Mouse (Mus musculus) stomach, embryonic 16.5 days (tissue): ENCODE data around the gene Insm1. TPM values are rescaled to one million over a fixed set of nuclear protein-coding genes. Genes with fewer than 3 reads are reported as not detected.

Experiments
- ATAC-seq: fragments of 200-750 bp; cut with Nextera tagmentation; 2 replicates; pipeline ENCODE4 v1.8.0; 2017; ENCODE audit warnings: moderate number of reproducible peaks, moderate TSS enrichment; ENCODE audit not compliant: insufficient read depth, low FRiP score
- H3K27ac ChIP-seq: fragments of 300-500 bp; sonication (generic); 2 replicates; pipeline ENCODE4 v1.5.1; 2014; ENCODE audit warnings: low read length
- H3K27me3 ChIP-seq: fragments of 300-500 bp; sonication (generic); 2 replicates; pipeline ENCODE4 v1.6.1; 2014; ENCODE audit warnings: low read length, control low read depth, mixed read lengths; ENCODE audit not compliant: control insufficient read depth, insufficient read depth
- H3K36me3 ChIP-seq: fragments of 300-500 bp; sonication (generic); 2 replicates; pipeline ENCODE4 v1.6.1; 2014; ENCODE audit warnings: low read length; ENCODE audit not compliant: control insufficient read depth, insufficient read depth
- H3K4me1 ChIP-seq: fragments of 300-500 bp; sonication (generic); 2 replicates; pipeline ENCODE4 v1.6.1; 2014; ENCODE audit warnings: low read length, control low read depth, mixed read lengths; ENCODE audit not compliant: control insufficient read depth, insufficient read depth
- H3K4me2 ChIP-seq: fragments of 300-500 bp; sonication (generic); 2 replicates; pipeline ENCODE4 v1.6.1; 2014; ENCODE audit warnings: low read depth, low read length, mixed read lengths
- H3K4me3 ChIP-seq: fragments of 300-500 bp; sonication (generic); replicated peaks from 2 replicates; pipeline ENCODE4 v1.5.1; 2014; ENCODE audit warnings: mild to moderate bottlenecking, low read length
- H3K9ac ChIP-seq: fragments of 300-500 bp; sonication (generic); 2 replicates; pipeline ENCODE4 v1.6.1; 2014; ENCODE audit warnings: low read length
- H3K9me3 ChIP-seq: fragments of 300-500 bp; sonication (generic); replicated peaks from 2 replicates; pipeline ENCODE4 v1.6.1; 2016; ENCODE audit warnings: low read length, control low read depth; ENCODE audit not compliant: control insufficient read depth
- WGBS: fragments of 180-500 bp; shearing (Covaris S2); extraction: QIAGEN DNeasy Blood & Tissue Kit; methylation state at CpG from one replicate; pipeline ENCODE4 v1.1.7; 2014; 5-methylcytosine and 5-hydroxymethylcytosine counted together
- polyA plus RNA-seq: library from polyadenylated mRNA; unstranded; fragments of >200 nt; fragmentation: Nextera tagmentation; extraction: Ambion mirVana; gene quantifications from 2 replicates; pipeline ENCODE4 v1.2.1, GENCODE M21; 2015

The Insm1 gene
- polyA plus RNA-seq: 0.37 and 0.46 TPM in 2 replicates

- peaks cover 32% of the 10 kb centered on the region for H3K4me1 ChIP-seq
- under 1% methylated on average over 60 of the region's 86 CpGs for WGBS
- peak within 1 kb of the TSS; percentile 48 for H3K9ac ChIP-seq
- H3K36me3 ChIP-seq: no peaks in the 10 kb centered on the region
- H3K4me2 ChIP-seq: peak within 1 kb of the TSS; percentile 96
- H3K9me3 ChIP-seq: no peaks in the 10 kb centered on the region
- peak within 1 kb of the TSS; percentile 53 for H3K4me3 ChIP-seq
- no peak within 1 kb of the TSS for H3K27ac ChIP-seq
- ATAC-seq: peak; percentile 68
- peaks cover 82% of the 10 kb centered on the region for H3K27me3 ChIP-seq
Observed at GRCm38 (mm10) chr2:146221076-146221928, at the start of gene Insm1. Gene Insm1 (plus strand): TSS chr2:146221921.

GRCm38 (mm10) chr2:146172106-146172505 is 49.6 kb upstream of the Insm1 start:
- no peaks in the 10 kb centered on the region for H3K4me1 ChIP-seq
- WGBS: 52% methylated on average over 4 of the region's 4 CpGs
- no peaks in the 10 kb centered on the region for H3K9me3 ChIP-seq
- H3K9ac ChIP-seq: no peak overlapping the region
- H3K36me3 ChIP-seq: no peaks in the 10 kb centered on the region
- H3K27ac ChIP-seq: no peak overlapping the region
- H3K27me3 ChIP-seq: no peaks in the 10 kb centered on the region
- ATAC-seq: no peak
- no peak overlapping the region for H3K4me2 ChIP-seq
- H3K4me3 ChIP-seq: no peak overlapping the region

- Histone ChIP-seq H3K27me3 (no peaks in the 10 kb centered on the region), H3K4me1 (no peaks in the 10 kb centered on the region), H3K9me3 (no peaks in the 10 kb centered on the region), H3K4me2 (no peak overlapping the region), H3K4me3 (no peak overlapping the region), H3K27ac (no peak overlapping the region), H3K36me3 (no peaks in the 10 kb centered on the region), H3K9ac (no peak overlapping the region)
- WGBS: 71% methylated on average over 7 of the region's 7 CpGs
- no peak for ATAC-seq
Observed at GRCm38 (mm10) chr2:146174173-146174572, 47.5 kb upstream of the Insm1 start.

- H3K36me3 ChIP-seq: no peaks in the 10 kb centered on the region
- H3K27me3 ChIP-seq: no peaks in the 10 kb centered on the region
- H3K9me3 ChIP-seq: no peaks in the 10 kb centered on the region
- H3K4me2 ChIP-seq: no peak overlapping the region
- H3K4me1 ChIP-seq: no peaks in the 10 kb centered on the region
- no peak overlapping the region for H3K9ac ChIP-seq
- 69% methylated on average over 1 of the region's 1 CpGs for WGBS
- H3K27ac ChIP-seq: no peak overlapping the region
- ATAC-seq: no peak
- H3K4me3 ChIP-seq: no peak overlapping the region
Observed at GRCm38 (mm10) chr2:146178718-146179117, 43.0 kb upstream of the Insm1 start.

GRCm38 (mm10) chr2:146183830-146184793 is 37.6 kb upstream of the Insm1 start:
- H3K27me3 ChIP-seq: no peaks in the 10 kb centered on the region
- no peak overlapping the region for H3K9ac ChIP-seq
- H3K4me2 ChIP-seq: no peak overlapping the region
- H3K9me3 ChIP-seq: no peaks in the 10 kb centered on the region
- no peaks in the 10 kb centered on the region for H3K36me3 ChIP-seq
- no peak overlapping the region for H3K4me3 ChIP-seq
- ATAC-seq: no peak
- H3K27ac ChIP-seq: no peak overlapping the region
- H3K4me1 ChIP-seq: no peaks in the 10 kb centered on the region
- WGBS: 77% methylated on average over 24 of the region's 24 CpGs

- Histone ChIP-seq H3K27me3 (no peaks in the 10 kb centered on the region), H3K27ac (no peak overlapping the region), H3K36me3 (no peaks in the 10 kb centered on the region), H3K4me3 (no peak overlapping the region), H3K9me3 (no peaks in the 10 kb centered on the region), H3K9ac (no peak overlapping the region), H3K4me2 (no peak overlapping the region), H3K4me1 (no peaks in the 10 kb centered on the region)
- 84% methylated on average over 11 of the region's 11 CpGs for WGBS
- no peak for ATAC-seq
Observed at GRCm38 (mm10) chr2:146196126-146196525, 25.6 kb upstream of the Insm1 start.

GRCm38 (mm10) chr2:146197947-146198346 is 23.8 kb upstream of the Insm1 start:
- no peak for ATAC-seq
- no peaks in the 10 kb centered on the region for H3K9me3 ChIP-seq
- H3K36me3 ChIP-seq: no peaks in the 10 kb centered on the region
- H3K4me3 ChIP-seq: no peak overlapping the region
- no peaks in the 10 kb centered on the region for H3K4me1 ChIP-seq
- H3K27me3 ChIP-seq: no peaks in the 10 kb centered on the region
- H3K27ac ChIP-seq: no peak overlapping the region
- WGBS: 67% methylated on average over 7 of the region's 7 CpGs
- no peak overlapping the region for H3K9ac ChIP-seq
- no peak overlapping the region for H3K4me2 ChIP-seq

GRCm38 (mm10) chr2:146210968-146211367 is 10.8 kb upstream of the Insm1 start:
- H3K4me3 ChIP-seq: no peak overlapping the region
- 28% methylated on average over 4 of the region's 4 CpGs for WGBS

GRCm38 (mm10) chr2:146214715-146215114 is 7.0 kb upstream of the Insm1 start:
- WGBS: 1% methylated on average over 9 of the region's 9 CpGs
- H3K27me3 ChIP-seq: peaks cover 45% of the 10 kb centered on the region
- H3K27ac ChIP-seq: no peak overlapping the region
- no peaks in the 10 kb centered on the region for H3K36me3 ChIP-seq
- H3K4me3 ChIP-seq: no peak overlapping the region
- no peaks in the 10 kb centered on the region for H3K9me3 ChIP-seq
- H3K4me1 ChIP-seq: peaks cover 6% of the 10 kb centered on the region; the same call in 1 of the 2 replicates
- H3K9ac ChIP-seq: no peak overlapping the region
- ATAC-seq: no peak
- no peak overlapping the region for H3K4me2 ChIP-seq

More at GRCm38 (mm10) chr2:146210968-146211367, 10.8 kb upstream of the Insm1 start:
- Histone ChIP-seq H3K4me2 (no peak overlapping the region), H3K4me1 (no peaks in the 10 kb centered on the region), H3K27ac (no peak overlapping the region), H3K9ac (no peak overlapping the region), H3K36me3 (no peaks in the 10 kb centered on the region), H3K27me3 (peaks cover 14% of the 10 kb centered on the region), H3K9me3 (no peaks in the 10 kb centered on the region)
- no peak for ATAC-seq
